In the genomic region with DNA sequence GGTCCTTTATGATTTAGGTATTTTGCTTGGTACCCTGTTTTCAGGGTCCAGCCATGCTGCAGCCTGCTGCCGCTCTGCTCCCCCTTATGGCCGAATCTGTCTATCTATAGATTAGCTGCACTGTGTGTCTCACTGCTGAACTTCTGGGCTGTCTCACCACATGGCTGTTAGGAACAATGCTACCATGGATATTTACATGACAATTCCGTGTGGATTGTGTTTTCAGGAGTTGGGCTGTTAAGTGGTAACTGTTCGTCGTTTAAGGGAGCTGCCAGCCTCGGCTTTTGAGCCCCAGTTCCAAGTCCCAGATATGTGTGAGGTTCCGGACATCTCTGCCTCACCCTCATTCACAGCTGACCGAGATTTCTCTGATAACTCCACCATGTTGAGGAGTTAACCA, we compare ENCODE assay signal across 17 mouse cellular contexts.
"Had no signal": no experiment of that assay in that cellular context is flagged by ENCODE, and none has a peak within 500 bp of the region (broad histone marks: within the 10 kb centered on the region; RNA-seq: fewer than 3 reads in every experiment).

No protein-coding gene starts in this region.

- ATAC-seq: intestine, embryonic 16.5 days; liver, postnatal 0 days had no signal

- H3K27ac ChIP-seq: kidney, embryonic 15.5 days; liver, embryonic 13.5 days; lung, embryonic 15.5 days; macrophage; midbrain, embryonic 13.5 days had no signal

- H3K9ac ChIP-seq: kidney, embryonic 15.5 days; liver, embryonic 13.5 days; liver, postnatal 0 days; lung, embryonic 15.5 days; midbrain, embryonic 13.5 days had no signal

- H3K4me2 ChIP-seq: kidney, embryonic 15.5 days; liver, embryonic 13.5 days; lung, embryonic 15.5 days; midbrain, embryonic 13.5 days had no signal

- H3K27me3 ChIP-seq: kidney, embryonic 15.5 days; liver, embryonic 13.5 days; lung, embryonic 15.5 days; midbrain, embryonic 13.5 days had no signal

- H3K36me3 ChIP-seq: kidney, embryonic 15.5 days; liver, embryonic 13.5 days; lung, embryonic 15.5 days; midbrain, embryonic 13.5 days had no signal

- DNase-seq: kidney, adult 2 months; kidney, postnatal 14 days; liver; liver, embryonic 13.5 days; liver, postnatal 0 days; lung, postnatal 14 days; retina, postnatal 1 day; right cerebral cortex, postnatal 4 days; spleen, adult 18-20 months; thymus, adult 18-20 months; thymus, postnatal 14 days had no signal

- H3K9me3 ChIP-seq: kidney, embryonic 15.5 days; liver, embryonic 13.5 days; lung, embryonic 15.5 days; megakaryocyte, embryonic 14.5 days; midbrain, embryonic 13.5 days had no signal

- H3K4me1 ChIP-seq: kidney, embryonic 15.5 days; liver, embryonic 13.5 days; lung, embryonic 15.5 days had no signal

- H3K4me3 ChIP-seq: kidney, embryonic 15.5 days; liver, embryonic 13.5 days; lung, embryonic 15.5 days; megakaryocyte, embryonic 14.5 days; midbrain, embryonic 13.5 days had no signal
